Mouse (Mus musculus) kidney, adult 8-10 months (tissue): Measurements from ENCODE around the gene Dlg2.
"Not testable (repeated sequence)": the region's sequence is repeated elsewhere in the genome, so short reads cannot be mapped to it uniquely, and the experiment has no call there.

ENCODE experiments used
- DNase-seq, 2 experiments: peaks; one replicate each; pipeline ENCODE4 v3.0.0; 2022

Dlg2 gene

GRCm38 (mm10) chr7:90843345-90844293 is 367.1 kb downstream of the Dlg2 start:
- DNase-seq, result no peak

GRCm38 (mm10) chr7:90876796-90877195 is 400.3 kb downstream of the Dlg2 start:
- not testable (repeated sequence) for DNase-seq

DNA sequence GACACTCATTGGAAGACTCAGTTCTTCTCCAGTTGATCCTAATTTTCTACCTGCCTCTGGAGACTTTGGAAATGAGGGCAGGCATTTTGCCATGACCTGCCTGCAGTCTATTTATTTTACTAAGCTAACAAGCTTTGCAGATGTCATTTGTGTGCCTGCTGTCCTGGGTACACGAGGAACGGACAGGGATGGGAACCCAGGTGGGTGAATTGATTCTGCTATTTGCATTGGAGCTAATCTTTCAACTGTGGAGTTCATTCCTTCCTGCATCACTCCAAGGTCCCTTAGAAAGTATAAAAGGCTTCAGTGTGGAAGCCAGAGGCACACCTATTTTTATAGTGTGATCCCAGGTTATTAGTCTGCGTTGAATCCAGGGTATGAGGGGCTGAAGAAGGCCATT is 406.3 kb downstream of the Dlg2 start:
- no peak for DNase-seq

DNA sequence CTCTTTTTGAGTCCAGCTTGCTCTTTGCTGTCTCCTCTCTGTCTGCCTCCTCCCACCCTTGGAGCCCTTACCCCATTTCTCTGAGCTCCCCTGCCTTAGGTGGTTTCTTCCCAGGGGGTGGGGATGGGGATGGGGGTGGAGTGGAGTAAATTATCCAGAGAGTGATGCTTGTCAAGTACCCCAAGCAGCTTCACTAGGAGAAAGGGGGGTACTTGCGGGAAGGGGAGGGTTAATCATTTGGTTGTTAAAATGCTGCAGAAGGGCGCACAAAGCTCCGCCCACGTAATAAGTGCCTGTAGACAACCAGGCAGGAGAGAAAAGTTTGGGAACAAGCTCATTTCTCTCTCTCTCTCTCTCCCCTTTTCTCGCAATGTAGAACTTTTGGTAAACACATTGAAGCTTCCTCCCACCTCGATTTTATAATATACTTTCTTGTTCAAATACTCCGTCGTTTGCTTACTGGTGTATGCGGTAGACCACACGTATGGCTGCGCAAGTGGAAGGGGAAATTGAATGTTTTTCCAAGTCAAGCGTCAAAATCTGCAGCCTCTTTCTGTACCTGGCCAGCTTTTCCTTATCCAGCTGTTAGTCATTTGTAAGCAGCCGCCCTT is 410.0 kb downstream of the Dlg2 start:
- DNase-seq, result no peak

GRCm38 (mm10) chr7:90887007-90887720 is 410.7 kb downstream of the Dlg2 start:
- DNase-seq, result no peak

- no peak for DNase-seq
These were observed 451.0 kb downstream of the Dlg2 start for GRCm38 (mm10) chr7:90927441-90927840.

DNA sequence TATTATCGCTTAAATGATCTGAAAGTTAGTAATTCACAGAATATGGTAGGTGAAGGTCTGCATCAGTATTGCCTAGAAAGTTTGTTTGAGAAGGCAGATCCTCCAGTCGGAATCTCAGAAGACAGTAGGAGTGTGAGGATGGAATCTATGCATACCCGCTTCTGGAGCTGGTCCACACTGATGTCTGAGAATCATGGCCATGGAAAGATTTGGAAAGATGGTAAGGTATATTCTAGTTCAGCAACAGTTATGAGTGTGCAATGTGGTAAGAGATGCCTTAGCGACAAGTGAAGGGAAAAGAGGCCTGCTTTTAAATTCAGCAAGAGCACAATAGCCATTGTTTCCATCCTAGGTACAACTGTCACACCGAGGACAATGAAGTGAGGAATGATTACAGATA is 464.3 kb downstream of the Dlg2 start:
- no peak for DNase-seq

DNA sequence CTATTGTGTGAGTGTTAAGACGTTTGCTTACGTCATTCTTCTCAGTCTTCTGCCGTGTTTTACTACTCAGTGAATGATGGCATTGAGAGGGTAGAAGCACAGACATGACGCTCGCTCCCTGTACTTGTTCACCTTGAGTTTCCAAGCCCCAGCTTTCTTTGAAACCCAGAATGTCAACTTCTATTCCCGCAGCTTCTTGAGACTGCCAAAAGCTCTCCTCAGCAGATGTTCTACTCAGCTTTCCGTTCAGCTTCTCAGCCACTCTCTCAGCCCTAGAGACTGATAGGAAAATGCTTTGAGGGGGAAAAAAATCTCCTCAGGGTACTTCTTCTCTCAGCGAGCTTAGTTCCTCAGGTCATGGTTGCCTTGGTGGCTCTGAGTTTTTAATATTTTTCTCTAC is 470.6 kb downstream of the Dlg2 start:
- no peak for DNase-seq

GRCm38 (mm10) chr7:90949212-90949611 is 472.7 kb downstream of the Dlg2 start:
- no peak for DNase-seq

- no peak for DNase-seq
These were observed 500.8 kb downstream of the Dlg2 start for GRCm38 (mm10) chr7:90977241-90977640.

- no peak for DNase-seq
These were observed 505.6 kb downstream of the Dlg2 start for GRCm38 (mm10) chr7:90982069-90982468.

GRCm38 (mm10) chr7:91010655-91011054 is 534.2 kb downstream of the Dlg2 start:
- DNase-seq, result no peak

- no peak for DNase-seq
These were observed 568.7 kb downstream of the Dlg2 start for GRCm38 (mm10) chr7:91044998-91045741.

GRCm38 (mm10) chr7:91045742-91046098 is 569.2 kb downstream of the Dlg2 start:
- no peak for DNase-seq

DNA sequence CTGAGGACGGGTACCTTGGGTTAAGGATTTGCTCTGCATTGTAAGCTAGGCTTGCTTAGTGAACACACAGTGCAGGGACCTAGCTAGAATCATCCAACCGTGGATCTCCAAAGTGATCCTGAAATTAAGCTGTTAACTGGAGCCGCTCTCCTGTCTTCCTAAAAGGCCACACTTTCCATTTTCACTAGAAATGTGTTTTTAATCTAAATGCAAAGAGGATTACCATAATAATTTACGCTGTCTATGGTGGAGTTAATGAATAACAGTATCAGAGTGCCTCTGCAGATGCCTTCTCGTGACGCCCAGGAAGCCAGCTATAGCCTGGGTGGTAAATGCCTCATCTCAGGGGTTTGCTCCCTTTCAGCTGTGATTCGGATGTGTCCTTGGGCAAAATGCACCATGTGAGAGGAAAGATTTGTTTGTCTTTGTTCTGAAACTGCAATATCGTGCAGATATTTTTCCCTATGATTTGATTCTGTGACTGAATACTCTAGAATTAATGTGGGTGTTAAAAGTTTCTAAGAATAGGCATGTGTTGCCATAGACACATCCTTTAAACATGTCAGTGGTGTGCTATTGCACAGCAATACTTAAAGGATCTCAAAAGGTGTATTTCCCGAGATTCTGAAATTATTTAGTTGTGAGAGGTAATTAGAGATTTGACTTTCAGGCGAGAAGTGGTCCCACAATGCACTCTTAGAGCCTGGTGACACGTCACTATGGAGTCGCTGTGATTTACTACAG is 587.0 kb downstream of the Dlg2 start:
- DNase-seq, result no peak

DNA sequence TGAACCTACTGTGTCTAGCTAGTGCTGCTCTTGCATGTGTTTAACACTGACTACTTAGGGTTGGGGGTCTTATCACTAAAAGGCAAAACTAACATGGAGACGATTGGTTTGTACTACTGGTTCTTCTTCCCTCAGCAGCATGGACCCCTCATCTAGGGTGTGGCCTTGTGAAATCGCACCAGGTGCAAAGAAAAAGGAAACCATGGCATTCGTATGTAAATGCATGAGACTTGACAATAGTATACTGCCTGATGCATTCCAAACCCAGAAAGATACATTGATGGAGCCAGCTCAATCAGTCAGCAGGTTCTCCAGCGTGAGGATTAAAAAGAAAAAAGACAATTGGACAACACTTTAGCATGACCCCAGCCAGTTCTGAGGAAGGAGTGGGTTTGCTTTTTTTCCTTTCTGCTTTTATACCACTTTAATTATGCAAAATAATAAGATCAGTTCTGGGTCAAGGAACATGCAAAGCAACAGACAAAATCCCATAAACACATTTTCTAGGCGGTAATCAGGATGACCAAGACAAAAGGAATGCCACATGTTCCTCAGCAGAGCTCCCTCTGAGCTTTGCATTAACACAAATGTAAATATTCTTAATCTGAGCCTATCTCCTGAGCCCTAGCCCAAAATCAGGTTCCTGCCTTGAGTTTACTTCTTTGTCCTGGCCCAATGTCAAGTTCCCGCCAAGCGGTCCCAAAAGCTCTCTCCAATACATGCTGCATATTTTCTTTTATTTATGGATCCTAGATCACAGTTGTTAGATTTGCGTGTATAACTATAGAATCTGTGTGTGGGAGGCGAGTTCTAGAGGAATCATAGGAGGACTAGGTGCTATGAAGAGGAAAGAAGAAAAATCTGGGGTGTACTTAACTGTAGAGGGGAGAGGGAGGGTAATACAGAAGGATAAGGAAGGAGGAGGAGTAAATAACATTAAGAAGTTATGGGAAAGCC is 595.6 kb downstream of the Dlg2 start:
- no peak for DNase-seq

DNA sequence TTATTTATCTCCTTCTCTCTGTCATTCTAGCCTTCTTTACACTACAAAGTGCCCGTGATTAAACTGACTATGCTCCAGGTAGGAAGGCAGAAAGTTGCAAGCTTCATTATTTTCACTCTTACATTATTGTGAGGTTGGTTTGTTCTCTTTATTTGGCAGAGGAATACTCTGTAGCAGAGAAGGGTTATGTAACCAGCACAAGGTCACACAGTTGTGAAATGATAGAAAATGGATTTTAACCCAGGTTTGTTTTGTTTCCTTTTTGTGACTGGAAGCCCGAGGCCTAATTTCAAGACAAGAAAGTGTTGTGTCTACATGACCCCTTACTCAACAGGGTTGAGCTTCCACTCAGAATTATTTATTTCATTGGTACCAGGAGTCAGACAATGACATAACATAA is 609.6 kb downstream of the Dlg2 start:
- DNase-seq, result no peak

DNA sequence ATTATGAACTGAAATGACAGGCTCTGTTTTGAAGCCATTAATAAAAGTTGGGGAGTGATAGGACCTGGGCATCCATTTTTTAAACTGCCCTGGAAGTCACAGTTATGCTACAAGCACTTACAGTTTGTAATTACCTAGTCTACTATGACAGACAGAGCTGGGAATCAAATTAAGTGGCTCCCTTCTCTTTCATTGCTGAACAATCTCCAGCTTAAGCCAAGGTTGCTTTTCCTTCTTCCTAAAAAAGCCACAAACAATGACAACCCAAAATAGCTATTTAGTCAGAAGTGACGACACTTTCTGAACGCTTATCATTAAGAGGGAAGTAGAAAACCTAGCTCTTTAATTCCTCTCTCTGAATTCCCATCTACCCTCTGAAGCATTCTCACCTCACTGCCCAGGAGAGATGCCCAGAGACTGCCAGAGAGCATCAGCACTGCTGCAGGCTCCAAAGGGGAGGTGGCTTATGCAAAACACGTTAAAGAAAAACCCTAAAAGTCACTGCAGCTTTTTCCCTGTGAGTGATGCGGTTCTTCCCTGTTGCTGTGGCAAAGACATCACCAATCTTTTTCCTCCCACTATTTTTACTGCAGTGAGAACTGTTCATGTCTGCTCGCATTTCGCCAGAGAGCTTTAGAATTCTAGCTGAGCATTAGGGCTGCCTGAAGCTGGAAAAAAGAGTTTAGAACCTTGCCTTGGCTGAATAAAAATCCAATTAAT is 612.9 kb downstream of the Dlg2 start:
- no peak for DNase-seq

- no peak for DNase-seq
These were observed 613.9 kb downstream of the Dlg2 start for GRCm38 (mm10) chr7:91090317-91090829.
